Mouse (Mus musculus) WW6 (cell line): Measurements from ENCODE around the gene Tacr2.

Source experiments
- DNase-seq: peaks from one replicate; pipeline ENCODE4 v3.0.0-alpha.2; 2013; ENCODE audit warnings: low read depth, low spot score

The Tacr2 gene

GRCm38 (mm10) chr10:62300006-62300827, 48.0 kb downstream of the Tacr2 start:
- DNase-seq = no peak

GRCm38 (mm10) chr10:62305090-62305489, 52.9 kb downstream of the Tacr2 start:
- no peak for DNase-seq

DNA sequence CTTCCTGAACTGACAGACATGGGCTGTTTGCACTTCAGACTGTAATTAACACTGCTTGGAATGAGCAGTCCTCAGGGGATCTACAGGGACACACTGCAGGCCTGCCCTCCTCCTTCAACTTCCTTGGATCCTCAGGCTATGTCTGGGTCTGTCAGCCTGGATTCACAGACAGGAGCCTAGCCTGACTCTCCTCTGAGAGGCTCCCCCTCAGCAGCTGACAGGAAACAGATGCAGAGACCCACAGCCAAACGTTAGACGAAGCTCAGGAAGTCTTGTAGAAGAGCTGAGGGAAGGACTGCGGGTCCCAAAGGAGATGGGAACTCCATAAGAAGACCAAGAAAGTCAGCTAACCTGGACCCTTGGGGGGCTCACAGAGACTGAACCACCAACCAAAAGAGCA, 54.2 kb downstream of the Tacr2 start:
- DNase-seq = no peak

DNA sequence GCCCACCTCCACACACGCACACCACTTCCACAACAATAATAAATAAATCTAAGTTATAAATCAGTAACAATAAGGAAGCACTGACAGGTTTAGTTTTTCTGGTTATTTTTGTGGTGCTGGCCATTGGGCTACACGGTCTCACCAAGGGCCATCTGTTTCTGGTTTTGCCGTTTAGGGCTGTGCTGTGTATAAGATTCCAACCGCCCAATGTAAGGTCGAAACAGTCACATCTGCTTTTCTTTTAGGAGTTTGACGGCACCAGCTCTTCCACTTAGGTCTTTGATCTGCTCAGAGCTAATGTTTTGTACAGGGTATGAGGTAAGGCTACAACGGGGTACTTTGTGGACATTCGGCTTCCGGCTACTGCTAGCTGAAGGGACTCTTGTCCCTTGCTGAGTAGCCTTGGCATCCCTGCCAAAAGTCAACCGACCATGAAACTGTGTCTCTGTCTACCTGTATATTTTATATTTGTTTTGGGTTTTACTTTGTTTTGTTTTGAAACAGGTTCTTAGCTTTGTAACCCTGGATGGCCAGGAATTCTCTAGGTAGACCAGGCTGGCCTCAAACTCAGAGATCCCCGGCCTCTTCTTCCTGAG, 56.8 kb downstream of the Tacr2 start:
- no peak for DNase-seq

DNA sequence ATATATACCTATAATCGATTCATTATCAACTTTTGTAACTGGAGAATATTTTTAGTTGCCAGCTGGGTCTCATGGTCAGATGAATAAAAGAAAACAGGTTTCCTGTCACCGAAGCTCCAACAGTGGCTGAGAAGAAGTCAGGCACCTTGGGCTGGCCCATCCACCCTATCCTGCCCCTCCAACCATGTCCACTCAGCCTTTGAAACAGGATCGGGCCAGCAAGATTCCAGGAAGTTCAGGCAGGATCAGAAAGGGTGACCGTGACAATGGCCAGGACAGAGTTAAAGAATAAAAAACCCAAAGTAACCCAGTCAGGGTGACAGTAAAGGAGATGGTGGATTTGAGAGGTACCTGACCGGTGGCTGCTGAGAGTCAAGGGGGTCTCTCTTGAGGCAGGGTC, 57.4 kb downstream of the Tacr2 start:
- DNase-seq = no peak

DNA sequence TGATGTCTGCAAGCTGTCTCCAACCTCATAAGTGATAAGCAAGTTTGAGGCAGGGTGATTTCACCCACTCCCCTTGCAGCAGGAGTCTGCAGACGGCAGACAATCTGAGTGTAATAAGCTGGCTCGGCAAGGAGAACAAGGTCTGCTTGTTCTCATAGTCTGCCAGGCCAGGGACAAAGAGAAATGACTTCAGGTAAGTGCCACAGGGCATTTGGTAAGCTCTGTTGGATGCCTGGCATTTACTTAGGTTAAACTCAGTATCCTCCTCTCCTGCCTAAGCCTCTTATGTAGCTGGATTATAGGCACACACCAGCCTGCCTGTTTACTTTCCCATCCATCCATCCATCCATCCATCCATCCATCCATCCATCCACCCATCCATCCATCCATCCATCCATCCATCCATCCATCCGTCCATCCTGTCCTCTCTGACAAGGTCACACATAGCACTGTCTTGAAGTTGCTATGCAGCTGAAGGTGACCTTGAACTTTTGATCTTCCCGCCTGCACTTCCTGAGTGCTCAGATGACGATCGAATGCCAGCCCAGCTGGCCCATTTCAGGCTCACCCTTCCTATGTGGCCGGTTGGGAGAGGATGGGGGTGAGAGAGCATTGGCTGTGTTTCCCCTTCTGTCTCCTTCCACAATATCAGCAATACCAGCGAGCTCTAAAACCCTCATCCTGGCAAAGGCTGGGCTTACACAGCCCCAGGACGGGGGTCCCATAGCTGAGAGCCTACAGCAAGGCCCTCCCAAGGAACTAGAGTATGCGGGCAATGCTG, 58.2 kb downstream of the Tacr2 start:
- no peak for DNase-seq

GRCm38 (mm10) chr10:62311464-62311863, 59.2 kb downstream of the Tacr2 start:
- no peak for DNase-seq

- no peak for DNase-seq
These were observed 60.9 kb downstream of the Tacr2 start for GRCm38 (mm10) chr10:62313140-62313539.

DNA sequence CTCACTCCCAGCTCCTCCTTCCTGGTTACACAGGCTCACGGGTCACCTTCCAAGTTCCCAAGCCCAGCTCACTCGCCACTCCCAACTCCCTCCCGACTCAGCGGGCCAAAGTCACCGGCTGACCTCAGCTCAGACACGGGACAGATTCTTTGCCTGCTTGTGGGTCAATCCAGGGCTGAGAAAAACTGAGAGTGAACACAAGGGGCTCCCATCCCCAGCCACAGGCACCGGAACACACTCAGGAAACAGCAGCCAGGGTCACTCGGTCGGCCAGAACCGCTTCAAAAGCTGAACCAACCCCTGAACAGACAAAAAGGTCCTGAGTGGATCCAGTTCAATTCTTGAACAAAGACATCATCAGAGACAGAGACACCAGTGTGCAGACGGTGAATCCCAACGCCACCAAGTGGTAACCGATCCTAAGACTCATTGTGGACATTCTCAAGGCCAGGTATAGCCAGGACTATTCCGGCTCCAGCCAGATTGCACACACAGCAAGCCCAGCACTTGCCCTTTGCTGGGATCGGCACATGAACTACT, 61.7 kb downstream of the Tacr2 start:
- DNase-seq = no peak
